Mouse (Mus musculus): ENCODE measurements around the gene Wdr61.
"Not testable (repeated sequence)": the region's sequence is repeated elsewhere in the genome, so short reads cannot be mapped to it uniquely, and the experiment has no call there.

Wdr61 gene

DNA sequence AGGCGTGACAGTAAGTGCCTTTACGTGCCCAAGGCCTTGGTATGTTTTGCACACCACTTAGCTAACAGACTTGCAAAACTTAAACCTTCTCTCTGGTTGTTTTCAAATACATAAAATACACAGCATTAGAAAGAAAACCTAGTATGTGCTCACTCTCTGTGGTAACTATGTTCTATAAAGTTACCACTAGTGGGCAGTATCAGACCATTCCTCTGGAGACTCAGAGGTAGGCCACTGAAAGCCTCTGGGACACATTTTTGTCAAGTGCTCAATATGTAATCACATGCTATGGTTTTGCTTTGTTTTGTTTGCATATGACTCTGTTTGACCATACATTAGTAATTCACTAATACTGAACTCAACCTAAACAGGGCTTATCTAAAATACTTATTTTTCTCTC, 2.2 kb downstream of the Wdr61 start:
- DNase-seq (ENCODE audit: low read depth, low spot score) = no peak

DNA sequence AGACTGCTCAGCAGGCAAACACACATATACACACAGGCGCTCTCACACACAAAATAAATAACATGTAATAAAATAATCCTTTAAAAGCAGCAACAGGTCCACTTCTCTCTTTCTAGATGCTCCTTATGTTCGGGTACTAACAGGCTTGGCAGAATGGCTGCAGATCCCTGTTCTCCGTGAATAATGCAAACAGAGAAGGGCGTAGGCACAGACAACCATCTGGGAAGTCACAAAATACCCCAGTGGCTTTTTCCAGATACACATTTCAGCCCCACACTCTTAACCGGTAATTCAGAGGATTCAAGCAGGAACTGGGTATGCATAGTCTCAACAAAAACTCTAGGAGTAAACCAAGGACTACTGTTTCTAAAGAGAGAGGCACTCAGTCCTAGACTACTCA, 8.0 kb downstream of the Wdr61 start:
- no peak for DNase-seq (ENCODE audit: low read depth, low spot score)

GRCm38 (mm10) chr9:54722596-54722995, 11.7 kb downstream of the Wdr61 start:
- DNase-seq (ENCODE audit: low read depth, low spot score) = no peak

GRCm38 (mm10) chr9:54722156-54722555, 12.2 kb downstream of the Wdr61 start:
- no peak for DNase-seq (ENCODE audit: low read depth, low spot score)

DNA sequence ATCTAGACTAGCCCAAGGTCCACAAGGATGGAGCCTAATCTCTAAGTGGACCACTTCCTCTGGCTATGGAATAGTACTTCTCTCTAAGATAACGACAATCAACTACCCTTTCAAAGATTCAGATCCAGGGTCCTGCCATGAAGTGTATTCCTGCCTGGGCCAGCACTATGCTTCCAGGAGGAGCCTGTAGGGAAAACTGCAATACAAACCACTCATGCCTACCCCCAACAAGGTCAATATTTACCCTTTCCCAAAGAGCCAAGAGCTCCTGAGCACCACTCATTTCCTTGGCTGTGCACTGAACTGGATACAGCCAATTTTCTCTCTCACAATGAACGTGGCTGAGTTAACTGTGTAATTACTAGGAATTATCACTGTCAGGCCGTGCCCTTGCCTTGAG, 16.8 kb downstream of the Wdr61 start:
- no peak for DNase-seq (ENCODE audit: low read depth, low spot score)

- DNase-seq (ENCODE audit: low read depth, low spot score) = no peak
These were observed 18.5 kb downstream of the Wdr61 start for GRCm38 (mm10) chr9:54715776-54716175.

- no peak for DNase-seq (ENCODE audit: low read depth, low spot score)
These were observed 26.2 kb downstream of the Wdr61 start for GRCm38 (mm10) chr9:54708085-54708484.

GRCm38 (mm10) chr9:54707288-54707999, 26.9 kb downstream of the Wdr61 start:
- DNase-seq (ENCODE audit: low read depth, low spot score) = no peak

DNA sequence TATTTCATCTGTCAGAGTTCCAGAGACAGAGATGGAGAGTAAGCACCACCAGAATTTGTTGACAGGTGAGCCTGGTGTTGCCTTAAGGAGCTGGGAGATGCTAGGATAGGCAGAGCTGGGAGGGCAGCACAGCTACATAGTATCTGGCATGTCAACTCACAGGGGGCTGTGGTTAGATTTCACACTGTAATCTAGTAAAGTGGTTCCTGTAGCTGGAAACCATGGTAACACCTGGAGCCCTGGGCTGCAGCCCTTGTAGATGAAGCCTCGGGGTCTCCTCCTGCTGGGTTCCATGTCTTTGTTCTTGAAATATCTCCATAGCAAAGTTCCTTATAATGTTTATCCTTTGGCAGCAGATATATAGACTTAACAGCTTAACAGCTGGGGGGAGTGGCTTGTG, 28.8 kb downstream of the Wdr61 start:
- no peak for DNase-seq (ENCODE audit: low read depth, low spot score)

DNA sequence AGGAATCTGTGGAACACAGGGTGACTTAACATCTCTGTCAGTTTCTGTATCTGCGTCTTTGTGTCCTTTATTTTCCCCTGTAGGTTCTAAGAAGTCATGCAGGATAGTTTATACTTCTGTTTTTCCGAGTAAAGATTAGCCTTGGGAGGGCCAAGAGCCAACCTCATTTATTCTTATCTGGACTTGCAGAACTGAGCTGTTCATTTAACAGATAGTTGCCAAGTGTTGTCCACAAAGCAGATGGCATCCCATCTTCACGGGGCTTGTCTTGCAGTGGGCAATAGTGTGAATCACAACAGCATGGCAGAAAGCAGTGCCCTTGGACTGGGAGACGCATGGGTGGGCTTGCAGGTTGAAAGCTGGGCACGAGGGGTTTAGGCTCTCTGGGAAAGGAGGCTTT, 30.0 kb downstream of the Wdr61 start:
- DNase-seq (ENCODE audit: low read depth, low spot score) = no peak

DNA sequence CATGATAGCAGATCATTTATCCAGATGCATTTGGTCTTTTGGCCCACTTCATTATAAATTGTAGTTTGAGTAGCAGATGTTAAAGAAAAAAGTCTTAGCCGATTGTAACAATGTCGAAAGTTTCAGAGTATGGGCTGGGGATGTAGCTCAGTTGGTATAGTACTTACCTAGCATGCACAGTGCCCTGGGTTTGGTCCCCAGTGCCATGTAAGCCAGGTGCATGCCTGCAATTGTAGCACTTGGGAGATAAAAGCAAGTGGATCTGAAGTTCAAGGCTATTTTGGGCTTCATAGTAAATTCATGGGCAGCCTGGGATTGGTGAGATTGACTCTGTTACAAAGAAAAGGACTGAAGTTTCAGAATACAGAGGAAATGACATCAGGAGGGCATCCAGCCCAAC, 31.7 kb downstream of the Wdr61 start:
- no peak for DNase-seq (ENCODE audit: low read depth, low spot score)

DNA sequence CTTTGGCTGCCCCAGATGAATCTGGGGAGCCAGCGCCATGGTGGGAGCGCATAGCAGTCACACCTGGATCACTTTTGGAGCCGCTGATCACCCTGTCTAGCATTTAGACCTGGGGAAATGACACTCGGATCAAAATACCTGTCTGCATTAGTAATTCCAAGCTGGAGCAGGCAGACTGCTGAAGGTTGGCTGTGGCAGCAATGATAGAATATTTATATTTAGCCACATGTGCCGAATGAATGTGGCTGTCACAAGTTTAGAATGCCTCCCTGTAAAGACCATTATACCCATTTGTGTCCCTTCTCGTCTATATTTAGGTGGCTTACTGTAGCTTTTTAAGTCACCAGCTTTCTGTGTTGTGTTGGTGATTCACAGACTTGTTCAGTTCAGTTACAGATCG, 33.6 kb downstream of the Wdr61 start:
- no peak for DNase-seq (ENCODE audit: low read depth, low spot score)

DNA sequence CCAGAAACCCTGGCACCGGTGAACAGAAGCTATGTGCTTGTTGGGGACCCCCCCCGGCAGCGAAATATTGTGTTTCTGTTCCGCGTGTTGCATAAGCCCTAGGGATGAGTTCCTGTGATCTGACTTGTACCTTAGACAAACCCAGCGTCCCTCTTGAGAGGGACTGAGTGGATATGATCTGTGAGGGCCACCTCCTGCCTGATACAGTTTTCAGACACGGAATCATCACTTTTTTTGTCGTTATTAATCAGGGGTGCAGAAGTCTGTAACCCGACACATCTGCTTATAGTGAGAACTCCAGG, 34.2 kb downstream of the Wdr61 start:
- no peak for DNase-seq (ENCODE audit: low read depth, low spot score)

DNA sequence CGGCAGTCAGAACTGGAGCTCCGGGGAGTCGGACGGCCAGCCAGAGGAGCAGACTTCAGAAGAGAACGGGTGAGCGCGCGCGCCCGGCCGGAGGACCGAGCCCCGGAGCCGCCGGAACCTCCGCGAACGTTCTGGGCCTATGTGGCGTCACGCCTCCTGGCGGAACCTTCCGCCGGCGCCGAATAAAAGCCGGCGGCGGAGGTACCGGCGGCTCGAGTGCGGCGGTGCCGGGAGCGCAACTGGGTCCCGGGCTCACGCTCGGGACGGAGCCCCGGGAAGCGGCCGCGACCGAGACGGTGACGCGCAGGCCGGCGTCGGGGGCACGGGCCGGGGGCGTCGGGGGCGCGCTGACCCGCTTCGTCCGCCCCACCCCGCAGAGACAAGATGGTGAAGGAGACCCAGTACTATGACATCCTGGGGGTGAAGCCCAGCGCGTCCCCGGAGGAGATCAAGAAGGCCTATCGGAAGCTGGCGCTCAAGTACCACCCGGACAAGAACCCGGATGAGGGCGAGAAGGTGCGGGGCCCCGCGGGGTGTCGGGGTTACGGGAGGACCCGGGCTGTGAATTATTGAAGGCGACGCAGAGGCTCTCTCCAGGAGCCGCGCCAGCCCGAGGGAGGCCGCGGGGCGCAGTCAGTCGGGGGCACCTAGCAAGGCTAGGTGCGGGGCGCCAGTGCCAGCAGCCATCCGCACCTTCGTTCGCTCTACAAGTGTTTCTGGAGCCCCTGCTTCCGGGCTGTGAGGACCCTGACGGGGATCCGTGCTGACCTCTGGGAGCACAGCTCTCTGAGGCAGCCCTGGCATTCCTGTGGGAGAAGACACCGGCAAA, 34.8 kb downstream of the Wdr61 start:
- peak; percentile 74 for DNase-seq (ENCODE audit: low read depth, low spot score)

GRCm38 (mm10) chr9:54699087-54699344, 35.3 kb downstream of the Wdr61 start:
- DNase-seq (ENCODE audit: low read depth, low spot score) = no peak

GRCm38 (mm10) chr9:54698318-54699086, 35.8 kb downstream of the Wdr61 start, which contains the start of gene Dnaja4:
Gene Dnaja4, plus strand, starts transcription at chr9:54698873.
- no peak for DNase-seq (ENCODE audit: low read depth, low spot score)

DNA sequence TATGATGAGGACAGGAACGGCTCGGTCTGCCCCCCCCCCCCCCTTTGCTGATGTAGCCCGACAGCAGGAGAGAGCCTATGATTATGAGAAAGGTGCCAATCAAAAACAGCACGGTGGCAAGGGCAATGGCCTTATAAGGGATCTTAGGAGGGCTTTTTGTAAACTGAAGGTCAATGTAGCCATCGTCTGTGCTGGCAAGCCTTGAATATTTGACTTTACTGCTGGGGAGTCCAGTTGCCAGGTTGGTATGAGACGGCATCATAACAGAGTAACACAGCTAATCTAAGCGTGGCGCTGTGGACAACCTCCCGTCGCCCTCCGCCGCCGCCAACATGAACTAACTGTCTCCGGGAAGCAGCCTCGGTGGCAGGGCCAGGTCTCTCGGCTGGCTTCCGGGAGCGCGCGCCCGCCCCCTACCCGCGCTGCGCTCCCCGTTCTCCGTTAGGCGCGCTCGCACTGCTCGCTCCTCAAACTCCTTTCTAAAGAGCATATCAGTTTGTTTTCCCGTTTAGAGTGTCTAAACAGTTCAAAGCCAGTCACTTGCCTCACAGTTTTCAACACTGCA, 43.0 kb downstream of the Wdr61 start:
- DNase-seq (ENCODE audit: low read depth, low spot score) = not testable (repeated sequence)

DNA sequence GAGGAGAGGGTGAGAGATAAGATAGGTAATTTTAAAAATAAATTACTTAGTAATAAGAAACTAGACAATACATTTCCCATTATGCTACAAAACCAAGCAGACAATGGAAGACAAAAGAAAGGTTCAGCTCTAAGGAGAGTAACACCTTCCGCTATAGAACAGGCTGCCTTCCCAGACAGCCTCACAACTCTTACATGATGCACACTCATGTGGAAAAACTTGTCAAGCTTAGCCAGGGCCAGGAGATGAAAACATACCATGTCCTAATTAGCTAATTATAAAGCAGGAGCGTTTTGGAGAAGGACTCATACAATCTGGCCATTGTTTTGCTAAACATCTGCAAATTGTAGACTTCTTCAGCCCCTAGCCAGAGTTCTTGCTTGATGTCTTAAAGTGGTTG, 43.6 kb downstream of the Wdr61 start:
- not testable (repeated sequence) for DNase-seq (ENCODE audit: low read depth, low spot score)

DNA sequence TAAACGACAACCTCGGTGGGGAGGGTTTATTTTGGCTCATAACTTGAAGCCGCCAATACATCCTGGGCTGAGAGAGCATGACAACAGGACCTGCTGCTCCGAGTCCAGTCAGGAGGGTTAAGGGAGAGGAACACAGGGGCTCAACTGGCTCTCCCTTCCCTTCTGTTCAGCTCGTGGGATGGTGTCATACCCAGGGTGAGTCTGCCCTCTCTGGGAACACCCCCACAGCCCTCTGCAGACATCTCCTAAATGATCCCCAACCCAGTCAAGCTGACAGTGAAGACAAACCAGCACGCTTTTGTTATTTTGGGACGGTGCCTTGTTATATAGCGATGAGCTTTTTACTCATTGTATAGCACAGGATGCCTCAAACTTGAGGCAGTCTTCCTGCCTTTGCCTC, 44.9 kb downstream of the Wdr61 start:
- no peak for DNase-seq (ENCODE audit: low read depth, low spot score)

DNA sequence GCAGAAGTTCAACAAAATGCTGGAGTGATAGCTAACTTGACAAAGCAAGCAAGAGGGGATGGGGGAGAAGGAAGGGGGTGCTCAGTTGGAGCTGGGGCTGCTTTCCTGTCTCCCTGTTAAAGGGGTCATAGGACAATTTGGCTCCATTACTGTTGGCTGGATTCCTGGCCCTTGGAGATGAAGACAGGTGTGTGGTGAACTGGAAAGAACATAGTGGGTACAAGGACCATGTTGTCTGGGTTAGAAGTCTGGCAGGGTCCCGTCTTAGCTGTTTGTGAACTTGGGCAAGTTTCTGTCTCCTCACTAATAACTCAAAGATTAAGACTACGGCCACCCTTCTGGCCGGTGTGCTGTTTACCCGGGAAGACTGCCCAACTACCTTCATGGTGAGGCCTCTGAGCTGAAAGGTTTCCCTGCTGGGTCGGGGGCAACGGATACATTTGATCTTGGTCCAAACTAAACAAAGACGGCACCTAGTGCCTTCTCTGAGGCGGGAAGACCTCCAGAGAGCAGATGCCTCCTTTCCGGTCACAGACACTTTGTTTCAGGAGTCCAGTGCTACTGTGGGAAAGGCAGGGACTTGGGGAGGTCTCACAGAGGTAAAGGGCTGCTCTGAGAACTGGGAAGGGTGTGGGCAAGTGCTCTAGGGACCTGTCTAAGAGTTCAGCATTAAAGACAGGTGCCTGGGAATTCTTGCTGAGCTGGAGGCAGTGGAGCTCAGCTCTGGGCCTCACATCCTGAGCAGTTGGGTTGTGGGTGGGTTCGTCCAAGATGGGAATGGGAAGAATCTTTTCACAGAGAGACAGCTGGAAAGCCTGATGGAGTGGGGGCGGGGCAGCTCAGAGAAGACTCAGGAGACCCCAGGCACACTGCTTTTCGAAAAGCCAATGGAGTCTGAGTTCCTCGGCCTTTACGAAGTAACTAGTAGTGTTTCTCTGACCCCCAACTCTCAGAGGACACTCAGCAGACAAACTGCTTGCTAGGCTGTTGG, 46.8 kb downstream of the Wdr61 start:
- no peak for DNase-seq (ENCODE audit: low read depth, low spot score)

Measured in skeletal muscle tissue, adult 2 months (tissue).